Mouse (Mus musculus): Measurements from ENCODE around the gene Uqcr11.

DNA sequence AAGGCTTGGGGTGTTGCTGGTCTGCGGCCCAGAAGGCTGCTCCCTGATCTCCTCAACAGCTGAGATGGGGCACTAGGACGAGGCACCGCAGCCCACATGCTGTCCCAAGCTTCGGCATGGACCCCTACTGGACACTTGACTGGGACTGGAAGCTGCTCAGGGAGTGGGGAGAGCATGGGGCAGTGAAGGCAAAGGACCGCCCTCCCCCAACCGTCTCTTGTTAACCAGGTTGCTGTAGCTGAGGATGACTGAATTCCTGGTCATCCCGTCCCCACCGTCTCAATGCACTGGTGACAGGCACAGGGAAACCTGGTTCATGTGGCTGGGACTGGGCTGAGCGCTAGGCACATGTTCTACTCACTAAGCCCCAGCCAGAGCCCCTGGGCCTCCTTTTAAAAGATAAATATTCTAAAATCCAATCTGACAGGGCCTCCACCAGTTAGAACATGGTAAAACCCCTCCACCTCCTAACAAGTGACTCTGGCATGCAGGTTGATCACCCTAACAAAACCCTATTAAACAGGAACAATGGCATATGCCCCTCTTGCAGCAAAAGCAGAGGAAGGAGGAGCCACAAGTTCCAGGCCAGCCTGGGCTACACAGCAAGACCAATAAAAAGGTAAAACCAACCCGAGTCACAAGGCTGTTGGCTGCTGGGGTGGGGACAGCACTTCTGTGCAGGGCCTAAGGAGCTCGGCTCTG is 9.7 kb downstream of the Uqcr11 start:
- TF ChIP-seq CTCF (IDR thresholded peaks at IDR 0.05; ENCODE audit: borderline replicate concordance, control insufficient read depth, extremely low read depth, insufficient read depth, low read length, poor library complexity), result no peak
- TF ChIP-seq POLR2A (IDR thresholded peaks at IDR 0.05; ENCODE audit: control insufficient read depth, extremely low read depth, insufficient read depth, low read length, poor library complexity), result no peak
